Mouse (Mus musculus) cortical plate, adult 2 months (tissue): Measurements from ENCODE around the gene Zmym1.

Experiments
- CTCF ChIP-seq: fragments of 200-500 bp; IDR thresholded peaks from 2 replicates; pipeline ENCODE4 v1.5.1; 2011; ENCODE audit warnings: mild to moderate bottlenecking, control low read depth, low read length; ENCODE audit not compliant: insufficient read depth; ENCODE audit errors: extremely low read depth
- POLR2A ChIP-seq: fragments of 200-500 bp; IDR thresholded peaks from 2 replicates; pipeline ENCODE4 v1.6.1; 2011; ENCODE audit warnings: mild to moderate bottlenecking, low read length, control low read depth; ENCODE audit not compliant: insufficient read depth; ENCODE audit errors: extremely low read depth

GRCm38 (mm10) chr4:127091188-127091587 is 30.2 kb upstream of the Zmym1 start:
- TF ChIP-seq CTCF (no peak), POLR2A (no peak)
